Mouse (Mus musculus) testis, adult 2 months (tissue): ENCODE data around the gene Drg1. TPM values are rescaled to one million over a fixed set of nuclear protein-coding genes. Genes with fewer than 3 reads are reported as not detected.
"Not testable (repeated sequence)": the region's sequence is repeated elsewhere in the genome, so short reads cannot be mapped to it uniquely, and the experiment has no call there.

Source experiments
- H3K27ac ChIP-seq: fragments of 200-500 bp; 2 replicates; pipeline ENCODE4 v1.5.1; 2012; ENCODE audit warnings: low read depth, low read length; ENCODE audit not compliant: control insufficient read depth, insufficient read depth
- H3K27me3 ChIP-seq: fragments of 200-500 bp; 2 replicates; pipeline ENCODE4 v1.6.1; 2012; ENCODE audit warnings: mild to moderate bottlenecking, low read length, moderate library complexity; ENCODE audit not compliant: control insufficient read depth, insufficient read depth
- H3K36me3 ChIP-seq: fragments of 200-500 bp; 2 replicates; pipeline ENCODE4 v1.6.1; 2012; ENCODE audit warnings: mild to moderate bottlenecking, low read length; ENCODE audit not compliant: control insufficient read depth, insufficient read depth
- H3K4me1 ChIP-seq: fragments of 200-500 bp; 2 replicates; pipeline ENCODE4 v1.6.1; 2012; ENCODE audit warnings: low read length; ENCODE audit not compliant: control insufficient read depth, insufficient read depth
- H3K4me3 ChIP-seq: fragments of 200-500 bp; 2 replicates; pipeline ENCODE4 v1.5.1; 2012; ENCODE audit warnings: low read depth, mild to moderate bottlenecking, low read length, moderate library complexity, mixed read lengths; ENCODE audit not compliant: control insufficient read depth
- CTCF ChIP-seq: fragments of 200-500 bp; IDR thresholded peaks from 2 replicates; pipeline ENCODE4 v1.5.1; 2012; ENCODE audit warnings: low read depth, mild to moderate bottlenecking, inconsistent platforms, low read length, moderate library complexity; ENCODE audit not compliant: control insufficient read depth, insufficient read depth, insufficient replicate concordance
- POLR2A ChIP-seq: fragments of 200-500 bp; IDR thresholded peaks from 2 replicates; pipeline ENCODE4 v1.6.1; 2012; ENCODE audit warnings: low read depth, mild to moderate bottlenecking, inconsistent platforms, low read length, moderate library complexity; ENCODE audit not compliant: control insufficient read depth
- polyA plus RNA-seq: library from polyadenylated mRNA; depleted of rRNA; stranded (reverse); fragments of >200 nt; gene quantifications from 2 replicates; pipeline ENCODE4 v1.2.3, GENCODE M21; 2012

Drg1 gene
- polyA plus RNA-seq, 1 experiment: 74.6 TPM

DNA sequence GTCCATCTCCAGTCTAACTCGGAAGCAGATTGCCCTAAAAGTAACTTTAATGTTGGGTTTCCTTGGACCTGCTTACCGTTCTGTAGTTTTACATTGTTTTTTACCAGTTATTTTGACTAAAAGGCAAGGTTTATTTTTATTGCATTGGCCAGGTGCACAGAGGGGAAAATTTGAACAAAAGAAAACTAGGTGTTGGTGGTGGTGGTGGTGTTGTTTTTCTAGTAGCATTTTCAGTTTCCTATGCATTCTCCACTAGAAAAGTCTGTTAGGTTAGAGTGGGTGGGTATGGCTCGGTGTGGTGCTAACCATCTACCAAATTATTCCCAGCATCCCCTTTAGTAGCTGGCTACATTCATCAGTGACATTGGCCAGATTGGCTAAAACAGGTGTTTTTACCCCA lies 59.4 kb downstream of the Drg1 start:
- H3K4me1 ChIP-seq: no peaks in the 10 kb centered on the region
- H3K27me3 ChIP-seq: no peaks in the 10 kb centered on the region
- TF ChIP-seq CTCF (no peak), POLR2A (no peak)
- H3K36me3 ChIP-seq: no peaks in the 10 kb centered on the region
- H3K27ac ChIP-seq: no peak overlapping the region
- no peak overlapping the region for H3K4me3 ChIP-seq

DNA sequence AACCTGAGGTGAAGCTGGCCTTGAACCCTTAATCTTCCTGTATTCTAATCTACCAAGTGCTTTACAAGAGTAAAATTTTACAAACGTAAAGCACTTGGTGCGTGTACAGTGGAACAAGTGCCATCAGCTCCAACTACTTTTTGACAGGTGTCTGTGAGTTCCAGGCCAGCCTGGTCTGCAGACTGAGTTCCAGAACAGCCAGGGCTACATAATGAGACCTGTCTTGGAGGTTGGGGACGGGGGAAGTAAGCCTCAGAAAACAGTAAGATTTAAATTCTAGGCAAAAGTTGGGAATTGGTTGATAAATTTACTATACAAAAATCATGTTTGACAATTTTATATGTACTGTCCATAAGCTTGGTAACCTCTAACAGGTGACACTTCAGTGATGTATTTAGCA lies 61.0 kb downstream of the Drg1 start:
- no peaks in the 10 kb centered on the region for H3K4me1 ChIP-seq
- no peak overlapping the region for H3K4me3 ChIP-seq
- TF ChIP-seq POLR2A (no peak), CTCF (no peak)
- H3K27me3 ChIP-seq: no peaks in the 10 kb centered on the region
- H3K27ac ChIP-seq: no peak overlapping the region
- H3K36me3 ChIP-seq: no peaks in the 10 kb centered on the region

DNA sequence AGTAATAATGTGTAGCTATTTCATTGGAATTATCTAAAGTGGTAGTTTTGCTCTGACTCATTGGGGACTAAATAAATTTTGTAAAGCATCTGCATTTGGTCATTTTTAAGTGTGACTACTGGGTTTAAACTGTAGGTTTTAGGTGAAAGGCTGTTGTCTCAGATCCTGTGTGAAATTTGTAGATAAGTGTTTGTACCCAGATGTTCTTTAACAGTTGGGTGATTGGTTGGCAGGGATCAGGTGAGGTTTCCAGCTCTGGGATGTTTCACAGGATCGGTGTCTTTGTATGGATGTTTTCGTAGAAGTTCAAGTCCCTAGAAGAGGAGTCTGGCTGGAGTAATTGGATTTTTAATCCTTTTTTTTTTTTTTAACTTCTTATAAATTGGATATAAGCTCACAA lies 62.4 kb downstream of the Drg1 start:
- TF ChIP-seq POLR2A (no peak), CTCF (no peak)
- H3K36me3 ChIP-seq: no peaks in the 10 kb centered on the region
- no peaks in the 10 kb centered on the region for H3K27me3 ChIP-seq
- H3K4me3 ChIP-seq: no peak overlapping the region
- no peak overlapping the region for H3K27ac ChIP-seq
- H3K4me1 ChIP-seq: no peaks in the 10 kb centered on the region

DNA sequence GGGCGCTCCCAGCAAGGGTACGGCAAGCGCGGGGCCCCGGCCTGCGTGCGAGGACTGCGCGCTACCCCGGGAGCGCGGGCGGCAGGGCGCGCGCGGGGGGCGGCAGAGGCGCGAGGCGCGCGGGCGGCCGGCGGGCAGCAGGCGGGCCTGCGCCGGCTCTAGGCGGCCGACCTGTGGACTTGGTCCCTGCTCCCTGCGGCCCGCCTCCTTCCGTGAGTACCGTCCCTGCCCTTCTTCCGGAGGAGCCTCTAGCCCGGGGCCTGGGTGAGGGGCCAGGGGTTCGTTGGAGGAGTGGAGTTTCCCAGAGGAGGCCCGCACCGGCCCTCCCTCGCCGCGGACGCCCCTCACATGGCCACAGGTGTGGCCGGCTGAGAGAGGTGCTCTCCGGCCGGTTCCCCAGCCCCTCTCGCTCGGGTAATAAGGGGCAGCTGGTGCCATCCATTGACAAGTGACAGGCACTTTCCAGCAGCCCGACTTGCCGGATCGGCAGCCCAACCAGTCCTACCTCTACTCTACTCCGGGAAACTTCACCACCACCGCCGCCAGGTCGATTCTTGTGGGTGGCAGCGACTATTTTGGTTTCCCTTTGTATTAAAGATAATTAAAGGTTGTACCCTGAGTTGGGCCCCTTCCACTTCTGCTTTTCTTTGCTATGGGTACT lies 63.3 kb downstream of the Drg1 start:
- TF ChIP-seq CTCF: no peak
- TF ChIP-seq POLR2A: no peak

DNA sequence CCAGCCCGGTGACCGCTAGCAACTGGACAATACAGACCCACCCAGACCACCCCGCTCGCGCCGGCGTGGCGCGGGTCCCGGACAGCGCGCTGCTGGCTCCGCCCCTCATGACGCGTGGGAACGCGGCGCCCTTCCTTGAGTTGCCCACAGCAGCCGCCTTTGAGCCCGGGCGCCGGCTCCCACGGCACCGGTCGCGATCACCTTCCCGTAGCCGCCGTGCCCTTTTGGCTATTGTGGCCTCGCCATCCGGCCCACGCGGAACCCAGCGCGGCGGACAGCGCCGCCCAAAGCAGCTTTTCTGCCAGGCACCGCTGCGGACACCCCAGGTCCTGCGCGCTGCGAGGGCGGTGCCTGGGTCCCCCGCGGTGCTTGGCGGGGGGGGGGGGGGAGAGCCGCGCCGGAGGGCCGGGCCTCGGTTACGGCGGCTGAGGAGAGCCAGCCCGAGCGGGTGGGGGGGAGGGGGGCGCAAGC lies 63.9 kb downstream of the Drg1 start, which contains the start of gene Eif4enif1:
Gene Eif4enif1, plus strand, starts transcription at position 162 of the 471 bp plus-strand sequence.
- Histone ChIP-seq H3K27me3 (no peaks in the 10 kb centered on the region), H3K36me3 (no peaks in the 10 kb centered on the region), H3K27ac (peak within 1 kb of the TSS; percentile 93), H3K4me1 (no peaks in the 10 kb centered on the region), H3K4me3 (peak within 1 kb of the TSS; percentile 86)
- TF ChIP-seq POLR2A: no peak
- TF ChIP-seq CTCF: no peak

More for the DNA sequence above, 63.3 kb downstream of the Drg1 start:
- no peaks in the 10 kb centered on the region for H3K36me3 ChIP-seq
- peak overlapping the region; percentile 84 for H3K4me3 ChIP-seq
- peak overlapping the region; percentile 71 for H3K27ac ChIP-seq
- H3K4me1 ChIP-seq: no peaks in the 10 kb centered on the region
- H3K27me3 ChIP-seq: no peaks in the 10 kb centered on the region

DNA sequence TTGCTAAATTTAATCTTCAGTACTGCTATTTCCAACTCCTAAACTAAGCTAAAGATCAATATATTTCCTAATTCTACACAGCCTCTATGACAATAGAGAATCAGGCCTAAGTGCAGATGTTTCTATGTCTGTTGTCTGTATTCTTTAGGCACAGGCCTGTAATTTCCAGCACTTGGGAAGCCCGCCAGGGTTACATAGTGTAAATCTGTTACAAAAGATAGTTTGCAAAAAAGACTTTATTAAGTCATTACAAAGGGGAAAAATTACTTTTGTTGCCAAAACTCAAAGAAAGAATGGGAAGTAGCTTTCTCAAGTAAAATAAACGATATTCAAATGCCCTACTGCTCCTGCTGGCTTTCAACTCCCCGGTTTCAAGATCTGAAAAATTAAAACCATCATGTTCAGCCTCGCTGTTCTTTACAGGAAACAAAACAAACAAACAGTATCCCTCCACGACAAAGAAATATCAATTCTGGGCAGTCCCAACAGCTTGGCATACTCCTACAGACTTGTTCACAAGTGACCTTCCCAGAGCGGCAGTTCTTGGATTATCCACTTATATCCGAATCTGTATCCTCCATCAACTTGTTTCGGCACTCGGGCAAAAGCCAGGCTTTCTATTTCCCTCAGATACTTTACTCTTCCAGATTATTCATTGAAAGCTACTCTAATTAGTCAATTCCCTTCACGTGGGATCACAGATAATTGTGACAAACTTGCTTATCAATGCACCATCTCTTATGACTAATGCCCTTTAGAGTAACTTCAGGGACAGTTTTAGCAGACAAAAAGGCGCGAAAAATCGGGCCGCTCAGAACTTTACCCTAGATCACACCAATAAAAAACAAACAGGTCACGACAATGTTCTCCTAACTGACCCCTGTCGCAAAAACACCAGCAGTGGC lies 64.6 kb downstream of the Drg1 start:
- peak overlapping the region; percentile 86 for H3K4me3 ChIP-seq
- no peaks in the 10 kb centered on the region for H3K27me3 ChIP-seq
- H3K4me1 ChIP-seq: no peaks in the 10 kb centered on the region
- peak overlapping the region; percentile 93; the same call in 1 of the 2 replicates for H3K27ac ChIP-seq
- no peaks in the 10 kb centered on the region for H3K36me3 ChIP-seq
- TF ChIP-seq POLR2A: no peak
- TF ChIP-seq CTCF: no peak

DNA sequence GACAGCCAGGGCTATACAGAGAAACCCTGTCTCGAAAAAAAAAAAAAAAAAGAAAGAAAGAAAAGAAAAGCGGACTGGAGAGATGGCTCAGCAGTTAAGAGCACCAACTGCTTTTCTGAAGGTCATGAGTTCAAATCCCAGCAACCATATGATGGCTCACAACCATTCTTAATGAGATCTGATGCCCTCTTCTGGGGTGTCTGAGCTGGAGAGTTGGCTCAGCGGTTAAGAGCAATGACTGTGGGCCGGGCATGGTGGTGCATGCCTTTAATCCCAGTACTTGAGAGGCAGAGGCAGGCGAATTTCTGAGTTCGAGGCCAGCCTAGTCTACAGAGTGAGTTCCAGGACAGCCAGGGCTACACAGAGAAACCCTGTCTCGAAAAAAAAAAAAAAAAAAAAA lies 65.6 kb downstream of the Drg1 start:
- not testable (repeated sequence) for H3K4me1 ChIP-seq, H3K27ac ChIP-seq, H3K36me3 ChIP-seq, H3K4me3 ChIP-seq, H3K27me3 ChIP-seq
